Mouse (Mus musculus): ENCODE measurements at regions not wholly inside any gene's neighbourhood (a gene's known extent, or its start where the extent isn't known, plus 50 kb on each side); places are given as distances from the start of the nearest gene placed in this dataset.

GRCm38 (mm10) chr12:27054411-27054810, 288.0 kb downstream of the Sox11 start:
- Histone ChIP-seq H3K9ac (ENCODE audit: low read length) (no peak overlapping the region), H3K4me3 (ENCODE audit: control insufficient read depth in 1 of 2, insufficient read depth in 1 of 2, low read depth in 1 of 2, low read length in 2 of 2) (no peak overlapping the region), H3K27me3 (ENCODE audit: control insufficient read depth, insufficient read depth, low read length) (no peaks in the 10 kb centered on the region), H3K27ac (replicated peaks in 1 of 2; ENCODE audit: control insufficient read depth in 1 of 2, insufficient read depth in 1 of 2, low read depth in 2 of 2, low read length in 2 of 2) (no peak overlapping the region), H3K4me1 (ENCODE audit: control insufficient read depth in 2 of 2, insufficient read depth in 2 of 2, low read length in 2 of 2) (no peaks in the 10 kb centered on the region), H3K9me3 (ENCODE audit: control insufficient read depth, low read length) (no peaks in the 10 kb centered on the region), H3K36me3 (ENCODE audit: control insufficient read depth, insufficient read depth, low read length) (no peaks in the 10 kb centered on the region), H3K4me2 (ENCODE audit: low read length) (no peak overlapping the region)
- ATAC-seq (ENCODE audit: insufficient number of reproducible peaks, insufficient read depth, low FRiP score, low read depth): no peak
- 89% methylated on average over 4 of the region's 4 CpGs for WGBS

GRCm38 (mm10) chr12:27037922-27038321, 304.5 kb downstream of the Sox11 start:
- no peak for ATAC-seq (ENCODE audit: insufficient number of reproducible peaks, insufficient read depth, low FRiP score, low read depth)
- no peaks in the 10 kb centered on the region for H3K9me3 ChIP-seq (ENCODE audit: control insufficient read depth, low read length)
- no peaks in the 10 kb centered on the region for H3K36me3 ChIP-seq (ENCODE audit: control insufficient read depth, insufficient read depth, low read length)
- no peaks in the 10 kb centered on the region for H3K27me3 ChIP-seq (ENCODE audit: control insufficient read depth, insufficient read depth, low read length)
- H3K27ac ChIP-seq (replicated peaks in 1 of 2; ENCODE audit: control insufficient read depth in 1 of 2, insufficient read depth in 1 of 2, low read depth in 2 of 2, low read length in 2 of 2): no peak overlapping the region
- no peaks in the 10 kb centered on the region for H3K4me1 ChIP-seq (ENCODE audit: control insufficient read depth in 2 of 2, insufficient read depth in 2 of 2, low read length in 2 of 2)
- no peak overlapping the region for H3K9ac ChIP-seq (ENCODE audit: low read length)
- WGBS: 56% methylated on average over 2 of the region's 2 CpGs
- H3K4me2 ChIP-seq (ENCODE audit: low read length): no peak overlapping the region
- H3K4me3 ChIP-seq (ENCODE audit: control insufficient read depth in 1 of 2, insufficient read depth in 1 of 2, low read depth in 1 of 2, low read length in 2 of 2): no peak overlapping the region

DNA sequence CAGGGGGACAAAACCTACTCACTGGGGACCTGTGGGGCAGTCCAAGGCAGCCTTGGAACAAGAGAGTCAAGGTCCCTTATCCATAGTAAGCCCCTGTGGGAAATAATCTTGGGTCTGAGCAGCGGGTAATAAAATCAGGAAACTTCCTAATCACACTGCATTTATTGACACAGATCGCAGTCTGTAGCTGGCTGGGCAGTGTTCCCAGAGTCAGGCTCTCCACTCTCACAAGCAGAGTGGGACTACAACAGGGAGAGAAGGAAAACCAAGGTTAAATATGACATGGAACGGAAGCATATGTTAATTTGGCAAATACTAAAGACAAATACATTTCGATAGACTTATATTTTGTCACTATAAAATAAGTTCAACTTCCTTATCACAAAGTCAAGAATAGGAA, 322.6 kb downstream of the Sox11 start:
- Histone ChIP-seq H3K36me3 (ENCODE audit: control insufficient read depth, insufficient read depth, low read length) (no peaks in the 10 kb centered on the region), H3K27me3 (ENCODE audit: control insufficient read depth, insufficient read depth, low read length) (no peaks in the 10 kb centered on the region), H3K4me2 (ENCODE audit: low read length) (no peak overlapping the region), H3K9me3 (ENCODE audit: control insufficient read depth, low read length) (no peaks in the 10 kb centered on the region), H3K9ac (ENCODE audit: low read length) (no peak overlapping the region), H3K4me1 (ENCODE audit: control insufficient read depth in 2 of 2, insufficient read depth in 2 of 2, low read length in 2 of 2) (no peaks in the 10 kb centered on the region), H3K27ac (replicated peaks in 1 of 2; ENCODE audit: control insufficient read depth in 1 of 2, insufficient read depth in 1 of 2, low read depth in 2 of 2, low read length in 2 of 2) (no peak overlapping the region), H3K4me3 (ENCODE audit: control insufficient read depth in 1 of 2, insufficient read depth in 1 of 2, low read depth in 1 of 2, low read length in 2 of 2) (no peak overlapping the region)
- 58% methylated on average over 4 of the region's 4 CpGs for WGBS
- ATAC-seq (ENCODE audit: insufficient number of reproducible peaks, insufficient read depth, low FRiP score, low read depth): no peak

DNA sequence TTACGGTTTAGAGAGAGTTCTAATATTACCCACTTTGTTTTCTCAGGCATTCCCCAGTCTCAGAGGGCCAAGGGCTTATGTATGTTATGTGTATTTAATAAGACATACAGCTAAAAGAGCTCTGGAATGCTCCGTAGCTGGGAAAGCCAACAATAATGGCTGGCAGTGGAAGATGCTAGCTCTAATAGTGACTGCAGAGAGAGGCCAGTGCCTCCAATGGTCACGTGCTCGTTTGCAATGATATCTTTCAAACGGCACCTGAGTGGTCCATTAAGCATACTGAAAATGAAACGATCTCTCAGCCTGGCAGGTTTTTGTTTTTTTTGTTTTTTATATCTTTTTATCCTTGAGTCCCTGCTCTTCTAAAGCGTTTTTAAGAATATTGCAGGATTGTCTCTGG, 324.0 kb downstream of the Sox11 start:
- ATAC-seq (ENCODE audit: insufficient number of reproducible peaks, insufficient read depth, low FRiP score, low read depth): no peak
- H3K4me3 ChIP-seq (ENCODE audit: control insufficient read depth in 1 of 2, insufficient read depth in 1 of 2, low read depth in 1 of 2, low read length in 2 of 2): no peak overlapping the region
- 70% methylated on average over 7 of the region's 7 CpGs for WGBS
- no peaks in the 10 kb centered on the region for H3K27me3 ChIP-seq (ENCODE audit: control insufficient read depth, insufficient read depth, low read length)
- no peaks in the 10 kb centered on the region for H3K9me3 ChIP-seq (ENCODE audit: control insufficient read depth, low read length)
- no peaks in the 10 kb centered on the region for H3K4me1 ChIP-seq (ENCODE audit: control insufficient read depth in 2 of 2, insufficient read depth in 2 of 2, low read length in 2 of 2)
- no peak overlapping the region for H3K27ac ChIP-seq (replicated peaks in 1 of 2; ENCODE audit: control insufficient read depth in 1 of 2, insufficient read depth in 1 of 2, low read depth in 2 of 2, low read length in 2 of 2)
- no peaks in the 10 kb centered on the region for H3K36me3 ChIP-seq (ENCODE audit: control insufficient read depth, insufficient read depth, low read length)
- H3K9ac ChIP-seq (ENCODE audit: low read length): no peak overlapping the region
- H3K4me2 ChIP-seq (ENCODE audit: low read length): no peak overlapping the region

GRCm38 (mm10) chr12:26999287-26999686, 343.1 kb downstream of the Sox11 start:
- no peaks in the 10 kb centered on the region for H3K36me3 ChIP-seq (ENCODE audit: control insufficient read depth, insufficient read depth, low read length)
- H3K4me2 ChIP-seq (ENCODE audit: low read length): no peak overlapping the region
- H3K4me3 ChIP-seq (ENCODE audit: control insufficient read depth in 1 of 2, insufficient read depth in 1 of 2, low read depth in 1 of 2, low read length in 2 of 2): no peak overlapping the region
- no peaks in the 10 kb centered on the region for H3K9me3 ChIP-seq (ENCODE audit: control insufficient read depth, low read length)
- ATAC-seq (ENCODE audit: insufficient number of reproducible peaks, insufficient read depth, low FRiP score, low read depth): no peak
- H3K9ac ChIP-seq (ENCODE audit: low read length): no peak overlapping the region
- no peak overlapping the region for H3K27ac ChIP-seq (replicated peaks in 1 of 2; ENCODE audit: control insufficient read depth in 1 of 2, insufficient read depth in 1 of 2, low read depth in 2 of 2, low read length in 2 of 2)
- H3K4me1 ChIP-seq (ENCODE audit: control insufficient read depth in 2 of 2, insufficient read depth in 2 of 2, low read length in 2 of 2): no peaks in the 10 kb centered on the region
- no peaks in the 10 kb centered on the region for H3K27me3 ChIP-seq (ENCODE audit: control insufficient read depth, insufficient read depth, low read length)

DNA sequence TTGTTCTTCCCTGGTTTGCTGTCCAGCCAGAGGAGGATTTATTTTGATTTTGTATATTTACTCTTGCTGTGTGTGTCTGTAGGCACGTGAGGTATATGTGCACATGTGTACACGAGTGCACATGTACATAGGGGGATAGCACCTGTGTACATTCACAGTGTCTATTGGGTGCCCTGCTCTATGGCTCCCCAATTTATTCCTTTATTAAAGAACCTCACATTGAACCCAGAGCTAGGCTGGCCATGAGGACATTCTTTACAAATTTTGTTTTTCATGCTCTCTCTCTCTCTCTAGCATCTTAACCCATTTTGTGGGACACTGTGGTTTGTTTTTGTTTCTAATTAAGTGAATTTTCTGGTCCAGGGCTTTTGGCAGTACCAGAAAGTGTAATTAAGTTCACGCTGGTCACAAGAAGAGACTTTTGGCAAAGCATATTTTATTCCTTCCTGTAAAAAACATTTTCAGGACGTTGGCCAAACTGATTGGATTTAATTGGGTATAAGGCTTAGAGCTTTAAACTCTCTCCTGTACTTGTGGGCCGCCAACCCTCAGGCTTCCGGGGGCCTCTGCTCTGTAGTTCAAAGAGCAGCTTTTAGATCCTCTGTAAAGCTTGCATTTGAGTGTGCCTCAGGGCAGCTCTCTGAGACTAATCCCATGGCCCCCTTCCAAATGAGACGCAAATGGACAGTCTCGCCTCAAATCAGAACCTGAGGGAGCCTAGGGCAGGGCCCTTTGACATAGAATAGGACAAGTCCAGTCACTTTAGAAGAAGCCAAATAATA, 365.9 kb downstream of the Sox11 start:
- no peak for ATAC-seq (ENCODE audit: insufficient number of reproducible peaks, insufficient read depth, low FRiP score, low read depth)
- Histone ChIP-seq H3K27ac (replicated peaks in 1 of 2; ENCODE audit: control insufficient read depth in 1 of 2, insufficient read depth in 1 of 2, low read depth in 2 of 2, low read length in 2 of 2) (no peak overlapping the region), H3K27me3 (ENCODE audit: control insufficient read depth, insufficient read depth, low read length) (no peaks in the 10 kb centered on the region), H3K9ac (ENCODE audit: low read length) (no peak overlapping the region), H3K9me3 (ENCODE audit: control insufficient read depth, low read length) (no peaks in the 10 kb centered on the region), H3K4me2 (ENCODE audit: low read length) (no peak overlapping the region), H3K4me3 (ENCODE audit: control insufficient read depth in 1 of 2, insufficient read depth in 1 of 2, low read depth in 1 of 2, low read length in 2 of 2) (no peak overlapping the region), H3K36me3 (ENCODE audit: control insufficient read depth, insufficient read depth, low read length) (no peaks in the 10 kb centered on the region), H3K4me1 (ENCODE audit: control insufficient read depth in 2 of 2, insufficient read depth in 2 of 2, low read length in 2 of 2) (no peaks in the 10 kb centered on the region)
- 74% methylated on average over 8 of the region's 8 CpGs for WGBS

- WGBS: 45% methylated on average over 4 of the region's 4 CpGs
- ATAC-seq (ENCODE audit: insufficient number of reproducible peaks, insufficient read depth, low FRiP score, low read depth): no peak
- no peak overlapping the region for H3K9ac ChIP-seq (ENCODE audit: low read length)
Observed at GRCm38 (mm10) chr12:26972495-26973113, 369.8 kb downstream of the Sox11 start.

More at GRCm38 (mm10) chr12:26972495-26973113, 369.8 kb downstream of the Sox11 start:
- no peak overlapping the region for H3K27ac ChIP-seq (replicated peaks in 1 of 2; ENCODE audit: control insufficient read depth in 1 of 2, insufficient read depth in 1 of 2, low read depth in 2 of 2, low read length in 2 of 2)
- no peak overlapping the region for H3K4me3 ChIP-seq (ENCODE audit: control insufficient read depth in 1 of 2, insufficient read depth in 1 of 2, low read depth in 1 of 2, low read length in 2 of 2)
- H3K36me3 ChIP-seq (ENCODE audit: control insufficient read depth, insufficient read depth, low read length): no peaks in the 10 kb centered on the region
- no peaks in the 10 kb centered on the region for H3K9me3 ChIP-seq (ENCODE audit: control insufficient read depth, low read length)
- no peaks in the 10 kb centered on the region for H3K4me1 ChIP-seq (ENCODE audit: control insufficient read depth in 2 of 2, insufficient read depth in 2 of 2, low read length in 2 of 2)
- H3K27me3 ChIP-seq (ENCODE audit: control insufficient read depth, insufficient read depth, low read length): no peaks in the 10 kb centered on the region
- no peak overlapping the region for H3K4me2 ChIP-seq (ENCODE audit: low read length)
